Mouse (Mus musculus) natural killer cell, adult 2 months (primary cell): ENCODE results near the gene Akap9.
A peak's percentile ranks its signal among the peaks of the same experiment; 100 is the strongest.
"Not testable (repeated sequence)": the region's sequence is repeated elsewhere in the genome, so short reads cannot be mapped to it uniquely, and the experiment has no call there.

ENCODE experiments used
- DNase-seq, 2 experiments: peaks; one replicate each; pipeline ENCODE4 v3.0.0; 2022; ENCODE audit warnings: low spot score in 2 of 2

Gene Akap9

GRCm38 (mm10) chr5:3927801-3928689, at the start of gene Akap9:
Gene Akap9, plus strand, starts transcription at chr5:3928054.
- DNase-seq, result peak; percentile 33 to 44

- DNase-seq, result not testable (repeated sequence)
Observed at GRCm38 (mm10) chr5:3886862-3887261, 41.0 kb upstream of the Akap9 start.

GRCm38 (mm10) chr5:3889201-3889600, 38.7 kb upstream of the Akap9 start:
- no peak for DNase-seq

GRCm38 (mm10) chr5:3893459-3894293, 34.2 kb upstream of the Akap9 start, which contains the start of gene Mterf1a:
Gene Mterf1a, minus strand, starts transcription at chr5:3893933.
- DNase-seq, result peak; percentile 39 to 56

- not testable (repeated sequence) for DNase-seq
Observed at GRCm38 (mm10) chr5:3894294-3894619, 33.6 kb upstream of the Akap9 start.

- DNase-seq, result no peak
Observed at GRCm38 (mm10) chr5:3905471-3905870, 22.4 kb upstream of the Akap9 start.

- no peak for DNase-seq
Observed at GRCm38 (mm10) chr5:3922350-3922749, 5.5 kb upstream of the Akap9 start.

- DNase-seq, result no peak
Observed at GRCm38 (mm10) chr5:3926666-3927065, 1.2 kb upstream of the Akap9 start.

- DNase-seq, result peak; percentile 28 to 29
Observed at GRCm38 (mm10) chr5:3928690-3929046, 814 bp downstream of the Akap9 start.

- DNase-seq, result no peak
Observed at GRCm38 (mm10) chr5:3930760-3931159, 2.9 kb downstream of the Akap9 start.

- no peak for DNase-seq
Observed at GRCm38 (mm10) chr5:3931636-3932035, 3.8 kb downstream of the Akap9 start.

- DNase-seq, result no peak
Observed at GRCm38 (mm10) chr5:3933551-3933950, 5.7 kb downstream of the Akap9 start.

GRCm38 (mm10) chr5:3935266-3935665, 7.4 kb downstream of the Akap9 start:
- no peak for DNase-seq

GRCm38 (mm10) chr5:3935778-3936554, 8.1 kb downstream of the Akap9 start:
- DNase-seq, result no peak

- no peak for DNase-seq
Observed at GRCm38 (mm10) chr5:3938905-3939304, 11.1 kb downstream of the Akap9 start.

- DNase-seq, result no peak
Observed at GRCm38 (mm10) chr5:3939335-3939734, 11.5 kb downstream of the Akap9 start.

- DNase-seq, result no peak
Observed at GRCm38 (mm10) chr5:3941240-3941639, 13.4 kb downstream of the Akap9 start.

GRCm38 (mm10) chr5:3943169-3943568, 15.3 kb downstream of the Akap9 start:
- not testable (repeated sequence) for DNase-seq

- DNase-seq, result no peak
Observed at GRCm38 (mm10) chr5:3952498-3952897, 24.6 kb downstream of the Akap9 start.

GRCm38 (mm10) chr5:3954541-3954940, 26.7 kb downstream of the Akap9 start:
- no peak for DNase-seq

GRCm38 (mm10) chr5:3961286-3961685, 33.4 kb downstream of the Akap9 start:
- no peak for DNase-seq

GRCm38 (mm10) chr5:3968415-3968814, 40.6 kb downstream of the Akap9 start:
- DNase-seq, result no peak
